Mouse (Mus musculus) thymus, adult 2 months (tissue): ENCODE data around the gene Rnasek.

Experiments
- CTCF ChIP-seq: fragments of 200-500 bp; IDR thresholded peaks from 2 replicates; pipeline ENCODE4 v1.5.1; 2012; ENCODE audit warnings: mild to moderate bottlenecking, control low read depth, low read length, moderate library complexity, borderline replicate concordance; ENCODE audit not compliant: control insufficient read depth, poor library complexity, insufficient read depth; ENCODE audit errors: extremely low read depth
- POLR2A ChIP-seq: fragments of 200-500 bp; IDR thresholded peaks from 2 replicates; pipeline ENCODE4 v1.6.1; 2012; ENCODE audit warnings: mild to moderate bottlenecking, low read length, control low read depth, moderate library complexity; ENCODE audit not compliant: control insufficient read depth, poor library complexity, insufficient read depth; ENCODE audit errors: extremely low read depth

DNA sequence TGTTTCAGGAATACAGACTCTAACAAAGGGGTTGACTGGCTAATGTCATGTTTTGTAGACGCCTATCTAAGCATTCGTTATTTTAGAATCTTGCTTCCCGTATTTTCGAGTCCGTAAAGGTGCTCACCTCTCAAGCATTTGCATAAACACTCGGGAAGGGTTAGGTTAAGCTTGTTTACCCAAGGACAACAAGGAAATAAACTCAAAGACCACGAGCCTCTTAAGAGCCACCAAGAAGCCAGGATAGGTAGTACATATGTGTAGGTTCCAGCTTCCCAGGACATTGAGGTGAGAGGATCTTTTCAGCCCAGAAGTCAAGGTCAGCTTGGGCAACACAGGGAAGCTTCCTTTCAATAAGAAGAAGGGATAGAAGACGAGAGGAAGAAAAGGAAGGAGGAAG is 40.5 kb downstream of the Rnasek start:
- TF ChIP-seq CTCF, result no peak
- TF ChIP-seq POLR2A, result no peak
